Mouse (Mus musculus) forebrain, embryonic 12.5 days (tissue): ENCODE measurements around the gene Dock8. TPM values are rescaled to one million over a fixed set of nuclear protein-coding genes. Genes with fewer than 3 reads are reported as not detected.
A peak's percentile ranks its signal among the peaks of the same experiment; 100 is the strongest.

Source experiments
- ATAC-seq: fragments of 200-750 bp; cut with Nextera tagmentation; 2 replicates; pipeline ENCODE4 v1.8.0; 2017; ENCODE audit warnings: moderate TSS enrichment; ENCODE audit not compliant: low FRiP score
- H3K27ac ChIP-seq: fragments of 300-500 bp; sonication (generic); 2 replicates; pipeline ENCODE4 v1.5.1; 2016; ENCODE audit warnings: mild to moderate bottlenecking
- H3K27me3 ChIP-seq: fragments of 300-500 bp; sonication (generic); 2 replicates; pipeline ENCODE4 v1.6.1; 2016; ENCODE audit warnings: mild to moderate bottlenecking
- H3K36me3 ChIP-seq: fragments of 300-500 bp; sonication (generic); replicated peaks from 2 replicates; pipeline ENCODE4 v1.6.1; 2016; ENCODE audit warnings: mild to moderate bottlenecking
- H3K4me1 ChIP-seq: fragments of 300-500 bp; sonication (generic); 2 replicates; pipeline ENCODE4 v1.6.1; 2016
- H3K4me2 ChIP-seq: fragments of 300-500 bp; sonication (generic); 2 replicates; pipeline ENCODE4 v1.6.1; 2016; ENCODE audit warnings: mild to moderate bottlenecking, moderate library complexity
- H3K4me3 ChIP-seq: fragments of 300-500 bp; sonication (generic); replicated peaks from 2 replicates; pipeline ENCODE4 v1.5.1; 2016; ENCODE audit warnings: mild to moderate bottlenecking
- H3K9ac ChIP-seq: fragments of 300-500 bp; sonication (generic); 2 replicates; pipeline ENCODE4 v1.6.1; 2016; ENCODE audit warnings: mild to moderate bottlenecking
- H3K9me3 ChIP-seq: fragments of 300-500 bp; sonication (generic); 2 replicates; pipeline ENCODE4 v1.6.1; 2016
- WGBS: fragments of 180-500 bp; shearing (Covaris S2); methylation state at CpG from one replicate; pipeline ENCODE4 v1.1.7; 2016; 5-methylcytosine and 5-hydroxymethylcytosine counted together
- polyA plus RNA-seq: library from polyadenylated mRNA; unstranded; fragments of >200 nt; fragmentation: Nextera tagmentation; extraction: Ambion mirVana; gene quantifications from 2 replicates; pipeline ENCODE4 v1.2.1, GENCODE M21; 2016

The Dock8 gene
- polyA plus RNA-seq, 1 experiment from 2014 or later: 1.3 TPM

DNA sequence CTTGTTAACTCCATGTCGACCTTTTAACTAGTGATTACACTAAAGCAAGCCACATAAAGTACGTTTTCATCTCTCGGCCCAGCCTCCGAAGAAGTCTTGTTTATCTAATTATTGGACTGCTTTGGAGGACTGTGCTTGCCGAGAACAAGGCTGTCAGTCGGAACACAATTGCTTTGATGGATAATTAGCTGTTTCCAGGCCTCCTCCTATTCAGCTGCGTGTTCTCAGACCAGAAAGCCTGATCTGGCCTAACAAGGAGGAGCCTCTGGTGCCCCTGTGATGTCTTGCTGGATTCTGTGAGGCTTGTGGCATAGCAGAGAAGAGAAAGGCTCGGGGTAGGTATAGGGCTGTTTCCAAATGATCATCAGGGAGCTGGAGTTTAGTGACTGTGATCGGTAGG, 106.3 kb downstream of the Dock8 start:
- H3K27me3 ChIP-seq: 0 out of 2 replicates have a peak, but pooled peaks cover 5% of the 10 kb centered on the region
- H3K27ac ChIP-seq: no peak overlapping the region
- ATAC-seq: peak; percentile 41; the same call in 1 of the 2 replicates
- no peaks in the 10 kb centered on the region for H3K9me3 ChIP-seq
- H3K4me3 ChIP-seq: no peak overlapping the region
- H3K4me2 ChIP-seq: no peak overlapping the region
- no peak overlapping the region for H3K9ac ChIP-seq
- peaks cover 5% of the 10 kb centered on the region; the same call in 1 of the 2 replicates for H3K4me1 ChIP-seq
- WGBS: 22% methylated on average over 9 of the region's 9 CpGs
- no peaks in the 10 kb centered on the region for H3K36me3 ChIP-seq

- whole genome bisulfite sequencing: 83% methylated on average over 8 of the region's 8 CpGs
- ATAC-seq: no peak
- no peak overlapping the region for H3K27ac ChIP-seq
Measured at GRCm38 (mm10) chr19:25106315-25106714, 107.0 kb downstream of the Dock8 start.

GRCm38 (mm10) chr19:25107417-25107816, 108.1 kb downstream of the Dock8 start:
- WGBS: 41% methylated on average over 4 of the region's 4 CpGs
- Histone ChIP-seq H3K36me3 (no peaks in the 10 kb centered on the region), H3K4me1 (peaks cover 5% of the 10 kb centered on the region; the same call in 1 of the 2 replicates)

More at GRCm38 (mm10) chr19:25106315-25106714, 107.0 kb downstream of the Dock8 start:
- no peak overlapping the region for H3K4me3 ChIP-seq
- H3K4me1 ChIP-seq: peaks cover 5% of the 10 kb centered on the region; the same call in 1 of the 2 replicates
- no peak overlapping the region for H3K4me2 ChIP-seq
- no peaks in the 10 kb centered on the region for H3K9me3 ChIP-seq
- H3K9ac ChIP-seq: no peak overlapping the region
- H3K27me3 ChIP-seq: 0 out of 2 replicates have a peak, but pooled peaks cover 5% of the 10 kb centered on the region
- H3K36me3 ChIP-seq: no peaks in the 10 kb centered on the region

DNA sequence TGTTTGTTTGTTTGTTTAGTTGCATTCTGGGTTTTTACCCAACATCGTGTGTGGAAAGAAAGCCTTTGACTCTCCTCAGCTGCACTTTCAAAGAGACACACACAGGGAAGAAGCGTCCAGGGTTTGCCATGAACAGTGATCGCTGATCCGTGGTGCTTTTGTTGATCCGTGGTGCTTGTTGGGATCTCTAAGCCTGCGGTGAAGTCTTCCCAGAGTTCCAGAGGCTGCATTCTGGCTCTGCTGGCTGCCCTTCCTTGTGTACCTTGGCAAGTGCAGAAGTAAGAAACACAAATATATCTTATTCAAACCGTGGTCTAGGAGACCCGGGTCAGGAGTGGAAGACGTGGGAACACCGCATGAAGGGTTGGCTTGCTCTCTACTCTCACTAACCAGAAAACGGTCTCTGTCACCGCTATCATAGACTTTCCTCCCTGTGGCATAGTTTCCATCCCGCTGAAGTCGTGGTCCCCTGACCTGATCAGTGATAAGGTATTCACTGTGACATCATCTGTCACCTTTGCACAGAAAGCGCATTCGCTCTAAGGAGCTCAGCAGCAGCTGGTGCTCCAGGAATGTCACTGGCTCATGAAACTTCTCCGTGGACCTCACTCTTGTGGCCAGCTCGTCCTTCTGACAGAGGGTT, 112.4 kb downstream of the Dock8 start:
- Histone ChIP-seq H3K4me2 (no peak overlapping the region), H3K4me1 (no peaks in the 10 kb centered on the region), H3K36me3 (no peaks in the 10 kb centered on the region), H3K9me3 (no peaks in the 10 kb centered on the region), H3K4me3 (no peak overlapping the region), H3K27ac (no peak overlapping the region), H3K27me3 (0 out of 2 replicates have a peak, but pooled peaks cover 3% of the 10 kb centered on the region), H3K9ac (no peak overlapping the region)
- WGBS: 67% methylated on average over 18 of the region's 18 CpGs
- no peak for ATAC-seq

More at GRCm38 (mm10) chr19:25107417-25107816, 108.1 kb downstream of the Dock8 start:
- no peak for ATAC-seq
- H3K9ac ChIP-seq: no peak overlapping the region
- no peak overlapping the region for H3K4me2 ChIP-seq
- H3K9me3 ChIP-seq: no peaks in the 10 kb centered on the region
- no peak overlapping the region for H3K4me3 ChIP-seq
- H3K27ac ChIP-seq: no peak overlapping the region
- 0 out of 2 replicates have a peak, but pooled peaks cover 8% of the 10 kb centered on the region for H3K27me3 ChIP-seq

GRCm38 (mm10) chr19:25116981-25117380, 117.6 kb downstream of the Dock8 start:
- 0 out of 2 replicates have a peak, but pooled peaks cover 1% of the 10 kb centered on the region for H3K27me3 ChIP-seq
- H3K9me3 ChIP-seq: no peaks in the 10 kb centered on the region
- ATAC-seq: no peak
- no peak overlapping the region for H3K27ac ChIP-seq
- WGBS: 57% methylated on average over 2 of the region's 2 CpGs
- H3K36me3 ChIP-seq: no peaks in the 10 kb centered on the region
- no peaks in the 10 kb centered on the region for H3K4me1 ChIP-seq
- H3K9ac ChIP-seq: no peak overlapping the region
- H3K4me2 ChIP-seq: no peak overlapping the region
- no peak overlapping the region for H3K4me3 ChIP-seq

GRCm38 (mm10) chr19:25122417-25122816, 123.1 kb downstream of the Dock8 start:
- no peaks in the 10 kb centered on the region for H3K36me3 ChIP-seq
- H3K27ac ChIP-seq: no peak overlapping the region
- H3K4me3 ChIP-seq: no peak overlapping the region
- no peak overlapping the region for H3K4me2 ChIP-seq
- ATAC-seq: no peak
- H3K9me3 ChIP-seq: no peaks in the 10 kb centered on the region
- no peak overlapping the region for H3K9ac ChIP-seq
- 84% methylated on average over 8 of the region's 8 CpGs for WGBS
- H3K4me1 ChIP-seq: no peaks in the 10 kb centered on the region
- H3K27me3 ChIP-seq: no peaks in the 10 kb centered on the region

DNA sequence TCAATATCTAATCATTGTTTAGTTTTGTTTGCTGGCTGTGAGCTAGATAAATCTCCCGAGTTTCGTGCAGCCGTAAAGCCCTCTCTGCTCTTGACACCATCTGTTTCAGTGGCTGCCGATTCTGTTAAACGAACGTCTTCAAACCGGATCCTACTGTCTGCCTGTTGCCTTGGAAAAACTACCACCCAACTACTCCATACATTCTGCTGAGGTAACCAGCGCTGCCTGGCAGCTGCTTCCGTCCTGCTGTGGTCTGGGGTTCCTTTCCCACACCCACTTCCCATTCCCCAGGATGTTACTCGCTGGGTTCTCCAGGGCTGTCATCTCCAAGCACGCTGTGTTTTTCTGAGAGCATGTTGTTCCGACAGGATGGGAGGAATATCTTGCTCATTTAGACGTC, 123.7 kb downstream of the Dock8 start:
- no peak for ATAC-seq
- Histone ChIP-seq H3K4me2 (no peak overlapping the region), H3K4me3 (no peak overlapping the region), H3K27ac (no peak overlapping the region), H3K9ac (no peak overlapping the region), H3K27me3 (no peaks in the 10 kb centered on the region), H3K36me3 (no peaks in the 10 kb centered on the region), H3K4me1 (no peaks in the 10 kb centered on the region), H3K9me3 (no peaks in the 10 kb centered on the region)
- 73% methylated on average over 13 of the region's 13 CpGs for WGBS

DNA sequence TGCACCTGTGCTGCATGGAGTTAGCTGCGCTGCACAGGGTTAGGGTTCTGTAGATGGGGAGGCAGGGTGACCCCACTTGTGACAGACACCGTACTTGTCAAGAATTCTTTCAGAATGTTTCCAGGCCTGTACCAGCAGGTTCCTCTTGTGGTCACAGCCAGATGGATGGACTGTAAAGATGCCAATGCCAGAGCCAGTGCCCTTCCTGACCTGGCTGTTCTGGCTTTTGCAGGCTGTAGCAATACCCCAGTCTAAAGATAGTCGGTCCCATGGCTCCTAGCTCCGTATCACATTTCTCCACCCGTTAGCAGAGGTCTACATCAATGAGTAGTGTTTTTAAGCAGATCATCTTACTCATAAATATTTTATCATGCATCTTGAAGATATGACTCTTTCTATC, 124.1 kb downstream of the Dock8 start:
- H3K4me3 ChIP-seq: no peak overlapping the region
- no peaks in the 10 kb centered on the region for H3K27me3 ChIP-seq
- H3K36me3 ChIP-seq: no peaks in the 10 kb centered on the region
- WGBS: 88% methylated on average over 5 of the region's 5 CpGs
- H3K27ac ChIP-seq: no peak overlapping the region
- no peaks in the 10 kb centered on the region for H3K9me3 ChIP-seq
- no peak overlapping the region for H3K4me2 ChIP-seq
- no peak for ATAC-seq
- H3K9ac ChIP-seq: no peak overlapping the region
- no peaks in the 10 kb centered on the region for H3K4me1 ChIP-seq

DNA sequence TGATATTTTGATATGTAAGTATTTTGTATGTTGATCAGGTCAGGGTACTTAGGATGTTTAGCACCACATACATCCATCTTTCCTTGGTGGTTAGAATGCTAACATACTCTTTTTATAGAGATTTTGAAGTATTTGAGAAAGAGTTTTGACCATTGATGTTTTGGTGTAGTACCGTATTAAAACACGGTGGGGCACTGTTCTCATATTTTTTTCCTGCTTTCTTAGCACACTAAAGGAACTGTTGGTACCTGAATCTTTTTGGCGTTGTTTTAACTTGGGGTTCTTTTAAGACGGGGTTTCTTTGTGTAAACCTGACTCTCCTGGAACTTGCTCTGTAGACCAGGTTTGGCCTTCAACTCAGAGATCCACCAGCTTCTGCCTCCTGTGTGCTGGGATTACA, 133.0 kb downstream of the Dock8 start:
- no peaks in the 10 kb centered on the region for H3K4me1 ChIP-seq
- ATAC-seq: no peak
- no peak overlapping the region for H3K9ac ChIP-seq
- H3K36me3 ChIP-seq: no peaks in the 10 kb centered on the region
- no peak overlapping the region for H3K27ac ChIP-seq
- H3K4me2 ChIP-seq: no peak overlapping the region
- no peaks in the 10 kb centered on the region for H3K27me3 ChIP-seq
- H3K9me3 ChIP-seq: no peaks in the 10 kb centered on the region
- no peak overlapping the region for H3K4me3 ChIP-seq
- 13% methylated on average over 4 of the region's 4 CpGs for WGBS

GRCm38 (mm10) chr19:25133959-25134358, 134.6 kb downstream of the Dock8 start:
- Histone ChIP-seq H3K4me1 (no peaks in the 10 kb centered on the region), H3K36me3 (no peaks in the 10 kb centered on the region), H3K9me3 (no peaks in the 10 kb centered on the region), H3K4me2 (no peak overlapping the region), H3K9ac (no peak overlapping the region), H3K27me3 (no peaks in the 10 kb centered on the region), H3K4me3 (no peak overlapping the region), H3K27ac (no peak overlapping the region)
- ATAC-seq: no peak
- WGBS: 92% methylated on average over 2 of the region's 2 CpGs

GRCm38 (mm10) chr19:25136171-25136570, 136.8 kb downstream of the Dock8 start:
- no peak overlapping the region for H3K4me2 ChIP-seq
- no peaks in the 10 kb centered on the region for H3K27me3 ChIP-seq
- H3K4me3 ChIP-seq: no peak overlapping the region
- no peak overlapping the region for H3K27ac ChIP-seq
- 88% methylated on average over 1 of the region's 1 CpGs for WGBS
- no peaks in the 10 kb centered on the region for H3K4me1 ChIP-seq
- no peaks in the 10 kb centered on the region for H3K9me3 ChIP-seq
- H3K9ac ChIP-seq: no peak overlapping the region
- no peak for ATAC-seq
- no peaks in the 10 kb centered on the region for H3K36me3 ChIP-seq

DNA sequence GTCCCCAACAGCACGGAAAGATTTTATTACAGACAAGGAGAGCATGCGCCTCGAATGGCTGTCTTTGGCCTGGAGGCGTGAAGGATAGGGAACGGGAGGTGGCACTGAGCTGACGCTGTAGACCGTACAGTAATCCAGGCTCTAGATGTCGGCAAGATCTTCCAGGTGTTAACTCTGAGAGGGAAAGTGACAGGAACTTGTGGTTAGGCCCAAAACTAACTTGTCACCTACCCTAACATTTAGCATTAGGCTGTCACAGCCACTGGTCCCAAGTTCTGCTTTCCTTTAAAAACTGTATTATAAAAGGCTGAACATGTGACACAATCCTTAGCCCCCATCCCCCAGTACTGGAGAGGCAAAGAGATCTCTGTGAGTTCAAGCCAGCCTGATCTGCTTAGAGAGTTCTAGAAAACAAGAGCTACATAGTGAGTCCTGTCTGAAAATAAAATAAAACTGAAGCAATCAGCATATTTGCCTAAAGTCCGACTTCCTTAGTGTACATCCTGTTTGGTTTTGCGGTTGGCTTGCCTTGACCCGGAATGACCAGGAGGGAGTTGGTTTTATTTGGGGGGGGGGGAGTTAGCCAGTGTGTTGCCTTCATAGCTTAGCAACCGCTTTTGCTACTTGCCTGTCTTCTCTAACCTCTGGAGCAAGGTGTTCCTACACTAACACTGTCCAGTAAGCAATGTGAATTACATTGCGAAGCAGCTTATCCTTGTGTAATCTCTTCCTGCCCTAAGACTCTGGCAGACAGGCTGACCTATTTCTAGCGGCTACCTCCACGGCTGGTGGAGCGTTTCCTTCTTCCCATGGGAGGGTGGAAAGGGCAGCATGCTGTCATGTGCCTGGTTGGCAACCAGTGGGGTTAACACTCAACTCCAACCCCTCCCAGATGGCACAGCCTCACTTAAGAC, 138.8 kb downstream of the Dock8 start:
- Histone ChIP-seq H3K9me3 (no peaks in the 10 kb centered on the region), H3K9ac (no peak overlapping the region), H3K4me1 (no peaks in the 10 kb centered on the region), H3K36me3 (no peaks in the 10 kb centered on the region), H3K27me3 (no peaks in the 10 kb centered on the region), H3K4me3 (no peak overlapping the region), H3K4me2 (no peak overlapping the region), H3K27ac (no peak overlapping the region)
- no peak for ATAC-seq
- 88% methylated on average over 16 of the region's 16 CpGs for WGBS
